Mouse (Mus musculus) urinary bladder, adult 18-20 months (tissue): ENCODE data around the gene Galnt16.

ENCODE experiments used
- DNase-seq, 2 experiments: peaks; one replicate each; pipeline ENCODE4 v3.0.0; 2022; ENCODE audit warnings: low spot score in 2 of 2, mixed read lengths in 2 of 2

The Galnt16 gene

GRCm38 (mm10) chr12:80598236-80598635, 80.2 kb downstream of the Galnt16 start:
- no peak for DNase-seq

- DNase-seq, result peak in 1 of 2 experiments; percentile 50
These were observed 80.7 kb downstream of the Galnt16 start for GRCm38 (mm10) chr12:80598756-80599155.

DNA sequence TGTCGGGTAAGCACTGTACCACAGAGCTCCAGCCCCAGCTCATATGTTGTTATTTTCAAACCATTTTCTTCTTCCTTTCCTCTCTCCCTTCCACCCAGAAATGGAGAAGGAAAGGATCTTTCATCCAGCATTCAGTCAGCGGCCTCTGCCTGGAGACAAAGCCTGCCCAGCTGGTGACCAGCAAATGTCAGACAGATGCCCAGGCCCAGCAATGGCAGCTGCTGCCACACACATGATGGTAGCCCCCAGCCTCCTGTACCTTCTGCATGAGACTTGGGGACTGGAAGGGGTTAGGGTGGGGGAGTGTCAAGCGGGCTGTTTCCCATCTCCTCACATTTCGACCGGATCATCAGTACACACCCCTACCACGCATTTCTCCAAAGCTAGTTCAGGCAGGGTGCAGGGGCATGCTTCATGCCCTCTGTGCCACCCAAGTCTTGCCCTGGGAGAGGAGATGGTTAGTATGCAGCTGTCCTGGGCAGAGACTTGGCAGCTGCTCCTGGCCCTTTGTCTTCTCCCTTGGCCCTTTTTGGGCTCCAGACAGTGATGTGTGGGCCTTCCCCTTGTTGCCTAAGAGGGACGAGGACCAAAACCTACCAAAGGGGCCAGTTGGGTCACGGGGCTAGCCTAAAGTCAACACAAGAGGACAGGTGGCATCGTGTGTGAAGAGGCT, 83.7 kb downstream of the Galnt16 start:
- DNase-seq, result no peak

DNA sequence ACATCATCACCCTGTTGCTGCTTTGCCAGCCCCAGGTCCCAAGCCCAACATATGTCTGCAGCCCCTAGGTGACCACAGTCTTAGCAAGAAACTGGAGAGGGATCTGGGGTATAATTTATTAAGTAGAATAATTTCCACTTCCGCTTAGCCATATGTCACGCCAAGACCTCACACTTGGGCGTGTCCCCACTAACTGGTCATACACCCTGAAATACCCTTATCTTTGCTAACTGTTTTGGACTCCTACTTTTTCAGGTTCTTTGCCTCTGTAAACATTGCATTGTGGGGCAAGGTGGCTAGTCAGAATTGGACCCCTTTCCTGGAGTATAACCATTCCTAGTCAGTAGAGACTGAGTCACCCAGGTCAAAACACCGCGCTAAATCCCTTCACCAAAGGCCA, 84.4 kb downstream of the Galnt16 start:
- no peak for DNase-seq

DNA sequence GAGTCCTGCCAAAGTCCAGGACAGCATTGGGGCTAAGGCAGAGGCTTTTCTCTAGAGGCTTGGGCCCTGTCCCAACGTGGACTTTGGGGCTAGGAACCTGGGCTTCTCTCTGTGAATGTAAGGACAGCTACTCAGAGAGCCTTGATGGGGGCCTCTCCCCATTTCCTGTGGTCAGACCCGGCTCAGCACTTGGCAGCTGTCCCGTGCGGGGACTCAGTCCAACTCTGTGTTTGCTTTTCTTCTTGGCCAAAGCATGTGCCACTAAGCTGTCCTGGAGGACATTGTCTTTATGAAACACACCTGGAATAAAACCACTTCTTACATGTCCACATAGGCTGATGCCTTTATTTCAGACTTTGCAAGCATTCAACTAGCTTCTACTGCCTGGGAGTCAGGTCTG, 85.5 kb downstream of the Galnt16 start:
- peak in 1 of 2 experiments; percentile 11 for DNase-seq

DNA sequence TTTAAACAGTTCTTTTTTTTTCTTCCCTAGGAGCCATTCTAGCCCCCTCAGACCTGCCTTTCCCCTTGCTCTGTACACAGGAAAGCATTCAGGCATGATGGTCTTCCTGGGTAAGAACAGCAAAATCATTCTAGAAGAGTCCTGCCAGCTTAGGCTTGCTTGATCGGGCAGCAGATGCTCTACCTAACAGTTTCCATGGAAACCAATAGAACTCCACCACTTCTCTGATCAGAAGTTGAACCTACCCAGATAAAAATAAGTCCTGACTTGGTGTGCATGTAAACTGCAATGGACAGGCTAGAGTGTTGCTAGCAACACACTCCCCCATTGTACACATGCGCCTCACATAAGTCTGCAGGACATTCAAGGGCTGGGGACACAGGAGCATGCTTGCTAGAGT, 86.1 kb downstream of the Galnt16 start:
- no peak for DNase-seq

- no peak for DNase-seq
These were observed 90.5 kb downstream of the Galnt16 start for GRCm38 (mm10) chr12:80608576-80608975.

DNA sequence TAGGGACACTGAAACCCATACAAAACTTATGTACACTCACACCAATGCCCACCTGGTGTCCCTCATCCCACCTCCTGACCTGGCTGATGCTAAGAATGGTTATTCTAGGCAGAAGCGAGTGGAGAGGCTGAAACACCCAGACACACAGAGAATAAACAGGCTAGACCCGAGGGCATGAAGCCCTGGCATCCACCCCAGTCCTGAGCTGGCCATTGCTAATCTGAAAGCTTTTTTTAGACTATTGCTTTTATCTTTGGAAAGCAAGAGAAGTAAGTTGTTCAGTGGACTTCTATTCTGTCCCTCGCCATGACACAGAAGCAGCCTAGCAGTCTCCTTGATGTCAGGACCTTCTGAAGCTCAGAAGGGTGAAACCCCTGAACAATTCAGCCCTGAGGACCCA, 91.9 kb downstream of the Galnt16 start:
- no peak for DNase-seq

DNA sequence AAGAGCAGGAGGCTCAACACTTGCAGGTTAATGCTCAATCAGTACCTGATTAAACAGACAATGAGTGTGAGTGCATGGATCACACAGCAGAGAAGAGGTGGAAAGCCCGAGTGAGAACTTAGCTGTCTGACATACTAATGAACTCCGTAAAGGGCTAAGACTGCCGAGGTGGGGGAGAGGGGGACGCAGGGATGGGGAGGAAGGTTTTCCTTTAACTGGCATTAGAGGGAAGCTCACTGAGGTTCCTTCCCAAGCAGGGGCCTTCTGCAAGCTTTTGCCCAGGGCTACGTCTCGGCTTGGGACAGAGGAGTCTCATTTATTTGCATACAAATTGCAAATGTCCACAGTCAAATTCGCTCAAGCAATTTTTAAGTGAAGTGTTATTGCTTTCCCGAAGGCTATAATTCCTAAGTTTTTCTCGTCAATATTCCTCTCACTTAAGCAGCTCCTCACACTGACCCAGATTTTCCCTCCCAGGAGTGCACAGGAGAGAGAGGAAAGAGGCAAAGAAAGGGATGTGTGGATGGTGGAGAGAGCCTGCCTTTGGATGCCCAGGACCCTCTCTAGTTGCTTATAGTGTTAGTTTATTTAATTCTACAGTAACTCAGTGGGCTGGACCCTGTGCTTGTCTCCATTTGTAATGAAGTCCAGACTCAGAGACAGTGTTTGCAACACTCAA, 94.2 kb downstream of the Galnt16 start:
- DNase-seq, result no peak

DNA sequence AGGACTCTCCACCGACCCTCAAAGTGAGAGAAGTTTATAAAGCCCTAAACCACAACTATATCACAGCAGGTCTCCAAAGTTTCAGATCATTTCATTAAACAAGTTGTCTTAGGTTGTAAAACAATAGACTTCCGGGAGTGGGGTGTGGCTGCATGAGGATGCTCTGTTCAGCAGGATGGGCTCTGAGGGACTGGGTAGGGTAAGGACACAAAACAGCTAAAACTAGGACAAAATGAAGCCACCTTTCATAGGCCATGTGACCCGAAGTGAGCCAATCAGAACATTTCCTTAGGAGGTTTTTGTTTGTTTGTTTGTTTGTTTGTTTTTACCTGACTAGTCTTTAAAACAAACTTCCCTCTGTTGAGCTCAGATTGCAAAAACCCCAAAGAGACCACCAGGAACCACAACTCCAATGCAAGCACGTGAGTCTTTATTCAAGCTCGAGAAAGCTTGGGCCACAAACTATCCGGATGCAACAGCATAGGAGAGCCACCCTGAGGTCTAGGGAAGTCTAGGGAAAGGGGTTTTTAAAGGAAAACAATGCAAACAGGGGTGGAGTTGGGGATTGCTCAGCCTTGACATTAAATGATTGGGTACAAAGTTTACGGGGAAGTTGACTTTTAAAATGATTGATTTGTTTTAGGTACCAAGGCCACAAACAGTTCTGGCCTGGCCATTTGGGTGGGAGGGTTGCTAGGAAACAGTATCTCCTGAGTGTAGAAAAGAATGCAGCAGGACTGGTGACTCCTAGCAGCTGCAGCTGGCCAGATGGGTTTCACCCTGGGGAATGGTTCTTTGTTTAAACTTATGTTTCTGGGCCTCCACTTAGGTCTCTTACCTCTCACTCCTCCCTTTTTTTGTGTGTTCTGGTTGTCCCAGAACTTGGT, 97.5 kb downstream of the Galnt16 start:
- no peak for DNase-seq

DNA sequence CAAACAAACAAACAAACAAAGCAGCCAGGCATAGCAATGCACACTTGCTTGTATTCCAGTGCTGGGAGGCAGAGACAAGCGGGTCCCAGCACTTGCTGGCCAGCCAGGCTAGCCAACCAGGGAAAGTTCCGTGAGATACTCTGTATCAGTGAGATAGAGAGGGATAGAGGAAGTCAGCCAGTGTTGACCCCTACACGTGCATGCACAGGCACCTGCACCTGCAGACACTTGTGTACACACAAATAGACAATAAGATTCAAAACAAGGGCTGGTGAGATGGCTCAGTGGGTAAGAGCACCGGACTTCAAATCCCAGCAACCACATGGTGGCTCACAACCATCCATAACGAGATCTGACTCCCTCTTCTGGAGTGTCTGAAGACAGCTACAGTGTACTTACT, 102.4 kb downstream of the Galnt16 start:
- DNase-seq, result no peak

DNA sequence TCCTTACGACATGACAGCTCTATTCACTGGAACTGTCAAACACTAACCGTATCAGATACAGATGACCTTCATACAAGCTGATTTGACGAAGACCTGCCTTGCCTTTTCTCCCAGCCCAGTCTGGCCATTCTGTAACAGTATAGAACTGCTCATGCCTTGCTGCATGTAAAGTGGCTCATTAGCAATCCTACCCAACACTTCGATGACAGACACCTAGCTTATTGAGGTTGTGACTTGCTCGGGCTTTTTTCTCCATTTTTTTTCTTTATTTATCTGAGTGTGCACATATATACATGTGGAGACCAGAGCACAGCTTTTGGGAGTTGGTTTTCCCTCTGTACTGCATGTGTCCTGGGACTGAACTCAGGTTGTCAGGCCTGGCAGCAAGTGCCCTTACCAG, 113.7 kb downstream of the Galnt16 start:
- DNase-seq, result no peak

DNA sequence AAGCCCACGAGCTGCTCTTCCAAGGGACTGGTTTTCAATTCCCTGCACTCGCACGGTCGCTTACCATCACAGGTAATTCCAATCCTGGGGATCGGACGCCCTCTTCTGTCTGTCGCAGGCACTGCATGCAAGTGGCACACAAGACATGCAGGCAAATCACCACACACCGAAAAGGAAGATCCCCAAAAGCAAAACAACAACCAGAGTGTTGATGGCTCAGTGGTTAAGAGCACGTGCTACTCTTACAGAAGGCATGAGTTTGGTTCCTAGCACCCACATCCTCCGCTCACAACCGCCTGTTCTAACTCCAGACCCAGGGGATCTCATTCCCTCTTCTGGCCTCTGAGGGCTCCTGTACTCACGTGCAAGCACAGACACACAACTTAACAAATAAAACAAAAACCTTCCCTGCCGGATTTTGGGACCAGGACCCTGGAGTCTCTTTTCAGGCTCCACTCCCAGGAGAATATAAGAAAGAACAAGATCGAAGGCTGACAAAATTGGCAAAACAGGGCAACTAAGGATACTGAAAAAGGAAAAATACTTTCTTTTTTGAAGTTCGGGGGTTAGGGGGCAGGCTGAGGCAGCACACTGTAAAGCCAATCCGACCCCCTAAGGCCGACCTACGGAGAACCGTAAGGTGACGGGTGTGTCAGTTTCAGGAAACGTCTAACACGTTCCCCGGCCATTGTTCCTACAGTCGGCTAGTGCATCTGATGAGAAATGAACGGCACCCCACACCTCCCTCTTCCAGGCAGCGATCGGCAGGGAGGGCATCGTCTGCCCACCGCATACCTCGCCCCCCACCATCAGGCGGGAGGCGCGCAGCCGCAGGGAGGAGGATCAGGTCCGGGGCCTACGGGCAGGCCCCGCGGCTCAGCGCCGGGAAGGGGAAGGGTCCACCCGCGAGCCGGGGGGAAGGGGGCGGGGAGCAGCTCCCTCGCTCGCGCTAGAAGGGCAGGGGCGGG, 124.9 kb downstream of the Galnt16 start:
- peak in 1 of 2 experiments; percentile 23 for DNase-seq

- peak; percentile 84 to 90 for DNase-seq
These were observed 125.8 kb downstream of the Galnt16 start, which contains the start of the genes Slc39a9 and Erh for GRCm38 (mm10) chr12:80643693-80644505. Gene Slc39a9, plus strand, starts transcription at chr12:80643883. Gene Erh, minus strand, starts transcription at chr12:80644341.

GRCm38 (mm10) chr12:80644506-80644868, 126.4 kb downstream of the Galnt16 start:
- no peak for DNase-seq

- no peak for DNase-seq
These were observed 128.3 kb downstream of the Galnt16 start for GRCm38 (mm10) chr12:80646377-80646776.

DNA sequence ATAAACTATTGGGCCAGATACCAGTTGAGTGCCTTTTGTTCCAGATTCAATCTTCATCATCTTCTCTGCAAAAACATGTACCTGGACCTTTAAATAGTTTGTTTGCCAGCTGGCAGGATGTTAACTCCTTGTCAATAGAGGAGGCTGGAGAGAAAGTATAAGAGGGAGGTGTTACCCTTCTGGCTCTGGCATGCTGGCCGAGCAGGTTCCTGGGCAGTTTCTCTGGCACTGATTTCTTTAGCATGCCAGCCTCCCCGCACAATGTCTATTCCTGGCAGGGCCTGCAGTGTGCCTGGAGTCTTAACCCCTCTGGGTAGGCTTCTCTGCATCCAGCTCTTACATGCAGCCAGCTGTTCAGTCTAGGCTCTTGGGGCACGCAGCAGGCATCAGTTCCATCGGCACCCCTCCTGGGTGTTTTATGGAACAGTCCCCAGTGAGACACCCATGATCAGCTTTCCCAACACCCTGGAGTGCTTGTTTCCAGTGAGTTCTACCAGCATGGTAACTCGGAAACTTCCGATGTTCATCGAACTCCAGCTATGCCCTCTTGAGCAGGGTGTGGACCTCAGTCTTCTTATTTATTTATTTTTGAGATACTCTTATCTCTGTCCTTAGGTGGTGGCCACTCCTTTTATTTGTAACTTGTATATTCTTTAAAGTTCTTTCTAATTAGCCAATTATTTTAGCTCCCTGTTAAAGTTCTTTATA, 136.0 kb downstream of the Galnt16 start:
- DNase-seq, result peak; percentile 39 to 57

- no peak for DNase-seq
These were observed 136.6 kb downstream of the Galnt16 start for GRCm38 (mm10) chr12:80654659-80655025.

GRCm38 (mm10) chr12:80658661-80659060, 140.6 kb downstream of the Galnt16 start:
- DNase-seq, result no peak

DNA sequence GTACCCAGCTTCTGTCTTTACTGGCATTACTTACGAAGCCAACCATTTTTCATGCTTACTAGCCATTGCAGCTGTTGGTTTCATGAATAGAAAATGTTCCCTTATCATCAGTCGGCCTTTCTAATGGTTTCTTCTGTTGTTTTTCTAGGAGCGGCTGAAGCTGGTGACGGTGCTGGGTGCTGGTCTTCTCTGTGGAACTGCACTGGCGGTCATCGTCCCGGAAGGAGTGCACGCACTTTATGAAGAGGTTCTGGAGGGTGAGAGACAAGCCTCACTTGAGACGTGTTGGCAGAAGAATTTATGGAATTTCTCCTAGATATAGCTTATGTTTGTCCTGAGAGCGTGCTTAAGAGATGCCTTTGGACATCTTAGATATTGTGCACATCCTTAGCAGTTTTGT, 144.2 kb downstream of the Galnt16 start:
- no peak for DNase-seq
